Mouse (Mus musculus) neural tube, embryonic 12.5 days (tissue): ENCODE measurements around the gene Rundc3a. TPM values are rescaled to one million over a fixed set of nuclear protein-coding genes. Genes with fewer than 3 reads are reported as not detected.

ENCODE experiments used
- ATAC-seq: fragments of 200-750 bp; cut with Nextera tagmentation; 2 replicates; pipeline ENCODE4 v1.8.0; 2017; ENCODE audit warnings: low read depth, mild to moderate bottlenecking, moderate TSS enrichment, moderate library complexity; ENCODE audit not compliant: low FRiP score
- H3K27ac ChIP-seq: fragments of 300-500 bp; sonication (generic); 2 replicates; pipeline ENCODE4 v1.5.1; 2016
- H3K27me3 ChIP-seq: fragments of 300-500 bp; sonication (generic); replicated peaks from 2 replicates; pipeline ENCODE4 v1.6.1; 2016; ENCODE audit warnings: mild to moderate bottlenecking
- H3K36me3 ChIP-seq: fragments of 300-500 bp; sonication (generic); 2 replicates; pipeline ENCODE4 v1.6.1; 2016; ENCODE audit warnings: mild to moderate bottlenecking
- H3K4me1 ChIP-seq: fragments of 300-500 bp; sonication (generic); 2 replicates; pipeline ENCODE4 v1.6.1; 2016
- H3K4me2 ChIP-seq: fragments of 300-500 bp; sonication (generic); replicated peaks from 2 replicates; pipeline ENCODE4 v1.6.1; 2016; ENCODE audit warnings: mild to moderate bottlenecking
- H3K4me3 ChIP-seq: fragments of 300-500 bp; sonication (generic); 2 replicates; pipeline ENCODE4 v1.5.1; 2016
- H3K9ac ChIP-seq: fragments of 300-500 bp; sonication (generic); 2 replicates; pipeline ENCODE4 v1.6.1; 2016; ENCODE audit warnings: mild to moderate bottlenecking
- H3K9me3 ChIP-seq: fragments of 300-500 bp; sonication (generic); 2 replicates; pipeline ENCODE4 v1.6.1; 2016; ENCODE audit warnings: mild to moderate bottlenecking
- WGBS: fragments of 180-500 bp; shearing (Covaris S2); methylation state at CpG from one replicate; pipeline ENCODE4 v1.1.7; 2016; 5-methylcytosine and 5-hydroxymethylcytosine counted together
- polyA plus RNA-seq: library from polyadenylated mRNA; unstranded; fragments of >200 nt; fragmentation: Nextera tagmentation; extraction: Ambion mirVana; gene quantifications from 2 replicates; pipeline ENCODE4 v1.2.1, GENCODE M21; 2016

Rundc3a gene
- polyA plus RNA-seq, 1 experiment from 2014 or later, result 171 TPM

DNA sequence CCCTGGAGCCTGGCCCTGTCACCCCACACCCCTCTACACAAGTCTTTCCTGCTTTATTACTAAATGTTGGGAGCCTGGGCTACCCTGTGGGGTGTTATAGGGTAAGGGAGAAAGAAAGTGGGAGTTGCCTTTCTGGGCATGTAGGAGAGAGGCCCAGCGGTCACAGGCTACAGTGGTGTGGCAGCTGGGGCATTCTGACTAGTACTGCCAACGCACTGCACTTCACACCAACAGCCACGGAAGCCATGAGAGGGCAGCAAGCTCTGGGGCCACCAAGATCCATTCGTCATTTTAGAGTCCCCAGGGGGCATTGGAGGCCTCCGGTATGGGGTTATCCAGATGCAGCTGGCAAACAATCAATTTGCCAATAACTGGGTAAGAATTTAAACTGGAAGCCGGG is 48.9 kb downstream of the Rundc3a start:
- Histone ChIP-seq H3K4me1 (peaks cover 44% of the 10 kb centered on the region), H3K27me3 (peaks cover 12% of the 10 kb centered on the region), H3K9ac (no peak overlapping the region), H3K27ac (no peak overlapping the region), H3K4me2 (no peak overlapping the region), H3K9me3 (no peaks in the 10 kb centered on the region), H3K36me3 (peaks cover 63% of the 10 kb centered on the region), H3K4me3 (no peak overlapping the region)
- ATAC-seq, result no peak
- 84% methylated on average over 6 of the region's 6 CpGs for WGBS

GRCm38 (mm10) chr11:102443740-102444139 is 50.5 kb downstream of the Rundc3a start:
- peaks cover 21% of the 10 kb centered on the region for H3K27me3 ChIP-seq
- H3K9me3 ChIP-seq, result no peaks in the 10 kb centered on the region
- peaks cover 35% of the 10 kb centered on the region for H3K4me1 ChIP-seq
- H3K4me2 ChIP-seq, result no peak overlapping the region
- 67% methylated on average over 12 of the region's 12 CpGs for WGBS
- no peak overlapping the region for H3K9ac ChIP-seq
- H3K4me3 ChIP-seq, result no peak overlapping the region
- H3K36me3 ChIP-seq, result peaks cover 50% of the 10 kb centered on the region
- ATAC-seq, result no peak
- H3K27ac ChIP-seq, result no peak overlapping the region

DNA sequence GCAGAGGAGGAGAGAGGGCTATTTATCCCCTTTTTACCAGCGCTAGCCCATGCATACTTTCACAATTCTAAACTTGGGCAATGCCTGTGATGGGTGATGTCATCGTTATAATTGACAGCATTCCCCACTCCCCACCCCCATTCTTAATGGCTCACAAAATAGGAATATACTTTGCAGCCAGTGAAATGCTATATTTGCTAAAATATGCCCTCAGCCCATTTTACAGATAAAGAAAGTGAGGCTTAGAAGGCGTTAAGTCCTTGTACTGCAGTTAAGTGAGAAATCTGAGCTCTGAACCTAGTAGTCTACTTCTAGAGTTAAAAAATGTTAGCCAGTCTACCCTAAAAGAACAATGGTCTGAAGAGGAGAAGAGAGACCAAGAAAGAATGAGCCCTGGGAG is 51.1 kb downstream of the Rundc3a start:
- Histone ChIP-seq H3K9ac (no peak overlapping the region), H3K27me3 (peaks cover 21% of the 10 kb centered on the region), H3K9me3 (no peaks in the 10 kb centered on the region), H3K36me3 (peaks cover 45% of the 10 kb centered on the region), H3K4me3 (no peak overlapping the region), H3K4me2 (no peak overlapping the region), H3K27ac (no peak overlapping the region), H3K4me1 (peaks cover 35% of the 10 kb centered on the region)
- 87% methylated on average over 3 of the region's 3 CpGs for WGBS
- ATAC-seq, result no peak

- H3K9ac ChIP-seq, result peak overlapping the region; percentile 99
- peak overlapping the region; percentile 98; the same call in 1 of the 2 replicates for H3K4me3 ChIP-seq
- ATAC-seq, result no peak
- H3K36me3 ChIP-seq, result peaks cover 40% of the 10 kb centered on the region
- no peak overlapping the region for H3K27ac ChIP-seq
- peak overlapping the region; percentile 95 for H3K4me2 ChIP-seq
- 4% methylated on average over 6 of the region's 6 CpGs for WGBS
- peaks cover 21% of the 10 kb centered on the region for H3K27me3 ChIP-seq
- peaks cover 35% of the 10 kb centered on the region for H3K4me1 ChIP-seq
- no peaks in the 10 kb centered on the region for H3K9me3 ChIP-seq
Observed at GRCm38 (mm10) chr11:102444781-102445180, 51.6 kb downstream of the Rundc3a start.

DNA sequence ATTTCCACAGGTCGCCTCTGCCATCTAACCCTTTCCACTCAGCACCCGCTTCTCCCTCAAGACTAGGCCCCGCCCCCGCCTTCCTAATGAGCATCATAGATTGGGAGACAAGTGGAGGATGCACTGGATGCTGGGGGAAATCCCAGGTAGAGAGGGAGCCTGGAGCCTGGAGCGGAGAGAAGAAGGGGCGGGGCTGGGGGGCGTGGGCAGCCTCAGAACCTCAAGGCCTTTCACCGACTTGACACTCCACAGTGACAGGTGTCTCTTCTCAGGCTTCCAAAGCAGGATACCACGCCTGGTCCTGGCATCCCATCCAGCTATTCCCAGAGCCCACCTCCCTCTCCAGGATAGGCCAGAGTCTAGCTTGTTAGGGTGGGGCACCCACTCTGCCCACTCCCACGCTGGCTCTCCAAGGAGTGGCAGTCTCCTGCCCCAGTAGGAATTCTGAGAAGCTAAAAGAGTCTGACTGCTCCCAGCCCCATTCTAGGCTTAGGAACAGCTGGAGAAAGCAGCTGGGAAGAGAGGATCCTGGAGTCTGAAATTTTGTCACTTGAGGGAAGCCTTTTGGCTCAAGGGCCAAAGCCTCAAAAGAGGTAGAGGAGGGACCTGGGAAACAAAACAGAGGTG is 52.2 kb downstream of the Rundc3a start:
- Histone ChIP-seq H3K27ac (peak overlapping the region; percentile 42; the same call in 1 of the 2 replicates), H3K27me3 (peaks cover 23% of the 10 kb centered on the region), H3K9me3 (no peaks in the 10 kb centered on the region), H3K36me3 (peaks cover 34% of the 10 kb centered on the region), H3K4me1 (peaks cover 35% of the 10 kb centered on the region), H3K4me3 (peak overlapping the region; percentile 98), H3K9ac (peak overlapping the region; percentile 99), H3K4me2 (peak overlapping the region; percentile 95)
- 15% methylated on average over 10 of the region's 10 CpGs for WGBS
- ATAC-seq, result no peak

GRCm38 (mm10) chr11:102445891-102446361 is 52.7 kb downstream of the Rundc3a start:
- ATAC-seq, result no peak
- H3K27me3 ChIP-seq, result peaks cover 23% of the 10 kb centered on the region
- H3K27ac ChIP-seq, result peak overlapping the region; percentile 48; the same call in 1 of the 2 replicates
- peak overlapping the region; percentile 95 for H3K4me2 ChIP-seq
- WGBS, result 19% methylated on average over 7 of the region's 7 CpGs
- no peaks in the 10 kb centered on the region for H3K9me3 ChIP-seq
- peak overlapping the region; percentile 98 for H3K4me3 ChIP-seq
- H3K36me3 ChIP-seq, result peaks cover 28% of the 10 kb centered on the region
- H3K4me1 ChIP-seq, result peaks cover 35% of the 10 kb centered on the region
- peak overlapping the region; percentile 99 for H3K9ac ChIP-seq

DNA sequence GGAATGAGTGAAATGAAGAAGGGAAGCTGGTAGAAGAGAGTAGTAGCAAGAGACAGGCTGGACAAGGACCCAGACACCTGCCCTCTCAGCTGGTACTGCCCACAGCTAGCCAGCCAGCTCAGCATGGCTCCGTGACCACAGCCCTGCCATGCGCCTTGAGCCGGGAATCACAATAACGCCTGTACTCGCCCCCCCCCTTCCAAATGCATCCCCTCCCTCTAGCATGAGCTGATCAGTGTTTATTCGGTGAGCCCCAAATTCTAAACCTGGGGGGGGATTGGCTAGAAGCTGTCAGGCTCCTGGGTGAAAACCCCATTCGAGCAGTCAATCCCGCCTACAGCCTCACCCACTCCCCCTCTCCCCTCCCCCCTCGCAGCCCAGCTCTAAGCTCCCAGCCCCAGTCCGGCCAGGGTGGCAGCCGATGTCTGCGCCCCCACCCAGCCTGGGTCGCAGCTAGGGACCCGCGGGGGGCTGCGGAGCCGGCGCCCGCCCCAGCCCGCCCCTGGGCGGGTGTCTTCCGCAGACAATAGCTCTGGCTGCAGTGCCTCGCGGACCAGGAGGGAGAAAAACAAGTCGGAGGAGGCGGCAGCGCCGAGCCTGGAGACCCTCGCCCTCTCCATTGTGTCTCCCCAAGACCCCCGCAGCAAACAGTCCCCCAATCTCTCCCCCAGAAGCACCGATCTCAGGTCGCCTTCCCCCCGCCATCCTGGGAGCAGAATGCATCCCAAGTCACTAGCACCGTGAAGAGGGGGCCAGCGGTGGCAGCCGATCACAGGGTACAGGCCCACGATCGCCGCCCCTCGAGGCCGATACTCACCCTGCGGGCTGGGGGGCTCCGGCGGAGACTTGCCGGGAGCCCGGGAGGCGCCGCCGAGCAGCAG is 53.6 kb downstream of the Rundc3a start:
- Histone ChIP-seq H3K27me3 (peaks cover 23% of the 10 kb centered on the region), H3K4me2 (peak overlapping the region; percentile 95), H3K4me1 (peaks cover 35% of the 10 kb centered on the region), H3K36me3 (peaks cover 20% of the 10 kb centered on the region), H3K9ac (peak overlapping the region; percentile 99), H3K9me3 (no peaks in the 10 kb centered on the region), H3K27ac (peak overlapping the region; percentile 74), H3K4me3 (peak overlapping the region; percentile 98)
- under 1% methylated on average over 48 of the region's 49 CpGs for WGBS
- peak; percentile 61 for ATAC-seq

GRCm38 (mm10) chr11:102447497-102447896 is 54.3 kb downstream of the Rundc3a start, which contains the start of gene Fam171a2:
TSS of gene Fam171a2 (minus strand) at chr11:102447682.
- Histone ChIP-seq H3K4me3 (peak within 1 kb of the TSS; percentile 98), H3K27ac (peak within 1 kb of the TSS; percentile 74), H3K4me1 (peaks cover 35% of the 10 kb centered on the region), H3K9ac (peak within 1 kb of the TSS; percentile 99), H3K27me3 (peaks cover 23% of the 10 kb centered on the region), H3K36me3 (peaks cover 14% of the 10 kb centered on the region), H3K4me2 (peak within 1 kb of the TSS; percentile 95), H3K9me3 (no peaks in the 10 kb centered on the region)
- 0% methylated on average over 40 of the region's 40 CpGs for WGBS
- ATAC-seq, result peak; percentile 80

GRCm38 (mm10) chr11:102448327-102448726 is 55.1 kb downstream of the Rundc3a start:
- H3K27me3 ChIP-seq, result peaks cover 27% of the 10 kb centered on the region
- H3K4me2 ChIP-seq, result no peak overlapping the region
- H3K27ac ChIP-seq, result no peak overlapping the region
- peaks cover 36% of the 10 kb centered on the region for H3K4me1 ChIP-seq
- 23% methylated on average over 8 of the region's 8 CpGs for WGBS
- H3K4me3 ChIP-seq, result no peak overlapping the region
- ATAC-seq, result no peak
- no peaks in the 10 kb centered on the region for H3K9me3 ChIP-seq
- H3K9ac ChIP-seq, result no peak overlapping the region
- peaks cover 8% of the 10 kb centered on the region; the same call in 1 of the 2 replicates for H3K36me3 ChIP-seq

DNA sequence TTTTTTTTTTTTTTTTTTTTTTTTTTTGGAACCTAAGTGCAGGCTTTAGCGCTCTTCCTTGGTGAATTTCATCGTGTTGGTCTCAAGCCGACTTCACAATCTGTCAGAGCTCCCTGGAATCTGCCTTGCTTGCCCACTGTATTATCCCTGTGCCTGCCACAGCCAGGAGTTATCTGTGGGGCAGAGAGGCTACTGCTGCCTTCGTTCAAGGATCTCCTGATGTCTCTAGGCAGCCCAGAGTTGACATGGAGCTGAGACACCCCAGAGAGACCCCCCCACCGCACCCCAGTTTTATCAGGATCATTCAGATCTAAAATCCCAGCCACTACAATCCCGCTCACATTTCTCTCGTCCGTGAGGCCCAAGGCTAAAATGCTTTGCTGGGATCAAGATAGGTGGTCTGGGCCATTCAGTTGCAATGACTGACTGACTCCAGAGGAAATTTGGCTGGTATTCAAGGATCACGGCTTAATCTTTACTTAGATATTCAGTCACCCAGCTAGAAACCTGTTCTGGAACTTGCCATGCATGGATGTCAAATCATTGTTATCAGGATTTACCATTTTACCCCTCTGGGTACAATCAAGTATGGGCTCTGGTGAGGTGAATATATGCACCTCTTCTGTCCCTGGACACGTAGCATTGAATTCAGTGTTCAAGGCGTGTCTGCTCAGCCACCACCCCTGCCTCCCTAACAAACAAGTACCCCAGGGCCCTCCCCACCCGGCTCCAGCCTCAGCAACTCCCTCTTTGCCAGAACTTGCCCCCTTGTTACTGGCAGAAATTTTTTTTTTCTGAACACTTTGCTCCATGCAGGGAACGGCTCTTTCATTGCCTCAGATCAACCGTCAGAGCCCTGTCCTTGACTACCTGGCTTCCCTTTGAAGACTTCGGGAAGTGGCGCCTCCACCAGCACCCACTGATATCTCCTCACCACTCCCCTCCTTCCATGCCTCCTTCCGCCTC is 56.1 kb downstream of the Rundc3a start:
- Histone ChIP-seq H3K27me3 (peaks cover 29% of the 10 kb centered on the region), H3K36me3 (no peaks in the 10 kb centered on the region), H3K4me1 (peaks cover 31% of the 10 kb centered on the region), H3K4me3 (no peak overlapping the region), H3K9me3 (no peaks in the 10 kb centered on the region), H3K4me2 (no peak overlapping the region), H3K27ac (no peak overlapping the region), H3K9ac (no peak overlapping the region)
- 52% methylated on average over 17 of the region's 17 CpGs for WGBS
- ATAC-seq, result no peak
